Mouse (Mus musculus) gastrocnemius, postnatal 4 days (tissue): ENCODE results near the gene Tmem159. TPM values are rescaled to one million over a fixed set of nuclear protein-coding genes. Genes with fewer than 3 reads are reported as not detected.
A peak's percentile ranks its signal among the peaks of the same experiment; 100 is the strongest.

Experiments used
- DNase-seq, 2 experiments: peaks; one replicate each; pipeline ENCODE4 v3.0.0; 2021 to 2022; ENCODE audit warnings: low spot score in 2 of 2, mixed read lengths in 2 of 2
- long read RNA-seq, 2 experiments: library from polyadenylated mRNA; stranded (forward); transcript quantifications; one replicate each; pipeline ENCODE4 v2.0.0; 2021
- total RNA-seq, 2 experiments: library from RNA; stranded (reverse); gene quantifications; 2 replicates each; pipeline ENCODE4 v1.2.3; 2021

Gene Tmem159
- 10 to 100 TPM; 11.2 to 11.4 TPM for total RNA-seq
- long read RNA-seq, experiment 1, transcript Tmem159-201 (5 exons, 1,484 nt): major isoform, 24 of 28 reads
- long read RNA-seq, experiment 1, partial matches to known transcripts: 3 of 28 reads
- long read RNA-seq, experiment 1, other reads (novel, unspliced or antisense): 1 of 28 reads
- long read RNA-seq, experiment 2, transcript Tmem159-201 (5 exons, 1,484 nt): major isoform, 19 of 20 reads
- long read RNA-seq, experiment 2, partial matches to known transcripts: 0 of 20 reads
- long read RNA-seq, experiment 2, other reads (novel, unspliced or antisense): 1 of 20 reads

GRCm38 (mm10) chr7:120102164-120102972 lies at the start of gene Tmem159:
Gene Tmem159 (plus strand): TSS chr7:120102353.
- peak; percentile 71 to 88 for DNase-seq

- no peak for DNase-seq
Measured at GRCm38 (mm10) chr7:120054016-120054415, 48.1 kb upstream of the Tmem159 start.

- no peak for DNase-seq
Measured at GRCm38 (mm10) chr7:120055479-120055878, 46.7 kb upstream of the Tmem159 start.

- no peak for DNase-seq
Measured at GRCm38 (mm10) chr7:120064045-120064444, 38.1 kb upstream of the Tmem159 start.

- no peak for DNase-seq
Measured at GRCm38 (mm10) chr7:120068114-120068513, 34.0 kb upstream of the Tmem159 start.

GRCm38 (mm10) chr7:120069164-120069563 lies 33.0 kb upstream of the Tmem159 start:
- no peak for DNase-seq

- DNase-seq: no peak
Measured at GRCm38 (mm10) chr7:120080177-120080576, 22.0 kb upstream of the Tmem159 start.

GRCm38 (mm10) chr7:120093033-120093432 lies 9.1 kb upstream of the Tmem159 start:
- no peak for DNase-seq

GRCm38 (mm10) chr7:120094216-120094615 lies 7.9 kb upstream of the Tmem159 start:
- no peak for DNase-seq

GRCm38 (mm10) chr7:120095180-120095579 lies 7.0 kb upstream of the Tmem159 start, which contains the start of gene Dnah3:
Gene Dnah3 (minus strand): TSS chr7:120095280.
- no peak for DNase-seq

GRCm38 (mm10) chr7:120097845-120098244 lies 4.3 kb upstream of the Tmem159 start:
- peak in 1 of 2 experiments; percentile 34 for DNase-seq

GRCm38 (mm10) chr7:120098403-120098802 lies 3.8 kb upstream of the Tmem159 start:
- peak in 1 of 2 experiments; percentile 62 for DNase-seq

- DNase-seq: peak in 1 of 2 experiments; percentile 26
Measured at GRCm38 (mm10) chr7:120103019-120103567, 940 bp downstream of the Tmem159 start.

GRCm38 (mm10) chr7:120104975-120105374 lies 2.8 kb downstream of the Tmem159 start:
- DNase-seq: no peak

- no peak for DNase-seq
Measured at GRCm38 (mm10) chr7:120106356-120106755, 4.2 kb downstream of the Tmem159 start.

- DNase-seq: no peak
Measured at GRCm38 (mm10) chr7:120109676-120110075, 7.5 kb downstream of the Tmem159 start.

GRCm38 (mm10) chr7:120116976-120117375 lies 14.8 kb downstream of the Tmem159 start:
- DNase-seq: no peak

GRCm38 (mm10) chr7:120117529-120117928 lies 15.4 kb downstream of the Tmem159 start:
- DNase-seq: no peak

GRCm38 (mm10) chr7:120123776-120124175 lies 21.6 kb downstream of the Tmem159 start:
- no peak for DNase-seq

GRCm38 (mm10) chr7:120124844-120125243 lies 22.7 kb downstream of the Tmem159 start:
- DNase-seq: peak; percentile 26 to 58

- DNase-seq: no peak
Measured at GRCm38 (mm10) chr7:120126976-120127685, 25.0 kb downstream of the Tmem159 start.
